Mouse (Mus musculus) megakaryocyte, embryonic 14.5 days (primary cell): ENCODE data around the gene Palm3. TPM values are rescaled to one million over a fixed set of nuclear protein-coding genes. Genes with fewer than 3 reads are reported as not detected.

Source experiments
- H3K27me3 ChIP-seq: replicated peaks from 2 replicates; pipeline ENCODE3; 2012; ENCODE audit warnings: inconsistent platforms
- H3K36me3 ChIP-seq: replicated peaks from 2 replicates; pipeline ENCODE3; 2012; ENCODE audit warnings: low read length, inconsistent platforms, mixed read lengths
- H3K4me1 ChIP-seq: 2 replicates; pipeline ENCODE4 v1.6.1; 2012; ENCODE audit warnings: inconsistent platforms
- H3K4me3 ChIP-seq: replicated peaks from 2 replicates; pipeline ENCODE3; 2012; ENCODE audit warnings: moderate library complexity, mild to moderate bottlenecking, inconsistent platforms
- H3K9me3 ChIP-seq: 2 replicates; pipeline ENCODE4 v1.6.1; 2012; ENCODE audit warnings: inconsistent platforms
- FLI1 ChIP-seq: IDR thresholded peaks from 2 replicates; pipeline ENCODE4 v1.6.1; 2012; ENCODE audit warnings: low read length, inconsistent platforms, mixed read lengths
- GATA1 ChIP-seq: IDR thresholded peaks from 3 replicates; pipeline ENCODE4 v1.6.1; 2012; ENCODE audit warnings: mixed read lengths, low read length, inconsistent platforms, borderline replicate concordance
- polyA plus RNA-seq: library from polyadenylated mRNA; stranded (reverse); fragments of >175 nt; gene quantifications from 2 replicates; pipeline ENCODE4 v1.2.3, GENCODE M21; 2012; ENCODE audit warnings: low replicate concordance; ENCODE audit not compliant: insufficient read depth

The Palm3 gene
- polyA plus RNA-seq, 1 experiment, result not detected

DNA sequence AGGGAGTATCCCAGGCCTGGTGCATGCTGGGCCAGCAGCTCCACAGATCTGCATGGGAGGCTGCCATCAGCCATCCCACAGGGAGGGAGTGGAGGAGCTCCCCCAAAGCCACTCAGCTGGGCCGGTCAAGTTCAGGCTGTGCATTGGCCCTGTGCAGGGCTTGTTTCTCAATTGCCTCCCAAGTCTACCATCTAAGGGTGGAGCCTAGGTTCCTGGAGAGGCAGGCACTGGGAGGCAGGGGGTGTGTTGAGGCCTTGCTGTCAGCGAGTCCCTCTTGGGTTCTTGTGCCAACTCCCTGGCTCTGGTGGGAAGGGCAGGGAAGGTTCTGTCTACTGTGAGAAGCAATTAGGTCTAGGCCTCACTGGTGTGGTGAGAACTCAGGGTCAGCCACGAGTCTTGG is 50.6 kb downstream of the Palm3 start:
- Histone ChIP-seq H3K4me3 (peak overlapping the region; percentile 2), H3K9me3 (no peaks in the 10 kb centered on the region), H3K27me3 (no peaks in the 10 kb centered on the region), H3K36me3 (peaks cover 38% of the 10 kb centered on the region), H3K4me1 (peaks cover 94% of the 10 kb centered on the region)
- TF ChIP-seq FLI1 (no peak), GATA1 (no peak)

DNA sequence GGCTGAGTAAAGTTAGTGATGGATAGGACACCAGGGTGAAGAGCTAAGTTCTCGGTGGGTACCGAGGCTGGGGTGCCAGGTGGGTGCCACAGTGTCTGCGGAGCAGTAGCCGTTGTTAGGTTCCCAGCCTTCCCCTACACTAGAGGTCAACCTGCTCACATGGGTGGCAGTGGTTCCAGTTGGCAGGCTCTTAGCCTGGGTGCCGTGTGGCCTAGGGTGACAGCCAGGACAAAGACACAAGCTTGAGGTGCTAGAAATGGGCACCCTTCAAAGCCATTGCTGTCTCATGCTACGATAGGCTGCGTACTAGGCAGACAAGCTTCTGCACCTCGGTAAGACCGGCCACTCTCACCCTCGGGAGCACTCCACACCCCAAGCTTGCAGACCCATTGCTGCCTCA is 51.0 kb downstream of the Palm3 start:
- Histone ChIP-seq H3K27me3 (no peaks in the 10 kb centered on the region), H3K4me1 (peaks cover 98% of the 10 kb centered on the region), H3K9me3 (no peaks in the 10 kb centered on the region), H3K4me3 (peak overlapping the region; percentile 14), H3K36me3 (peaks cover 42% of the 10 kb centered on the region)
- TF ChIP-seq FLI1 (no peak), GATA1 (no peak)

DNA sequence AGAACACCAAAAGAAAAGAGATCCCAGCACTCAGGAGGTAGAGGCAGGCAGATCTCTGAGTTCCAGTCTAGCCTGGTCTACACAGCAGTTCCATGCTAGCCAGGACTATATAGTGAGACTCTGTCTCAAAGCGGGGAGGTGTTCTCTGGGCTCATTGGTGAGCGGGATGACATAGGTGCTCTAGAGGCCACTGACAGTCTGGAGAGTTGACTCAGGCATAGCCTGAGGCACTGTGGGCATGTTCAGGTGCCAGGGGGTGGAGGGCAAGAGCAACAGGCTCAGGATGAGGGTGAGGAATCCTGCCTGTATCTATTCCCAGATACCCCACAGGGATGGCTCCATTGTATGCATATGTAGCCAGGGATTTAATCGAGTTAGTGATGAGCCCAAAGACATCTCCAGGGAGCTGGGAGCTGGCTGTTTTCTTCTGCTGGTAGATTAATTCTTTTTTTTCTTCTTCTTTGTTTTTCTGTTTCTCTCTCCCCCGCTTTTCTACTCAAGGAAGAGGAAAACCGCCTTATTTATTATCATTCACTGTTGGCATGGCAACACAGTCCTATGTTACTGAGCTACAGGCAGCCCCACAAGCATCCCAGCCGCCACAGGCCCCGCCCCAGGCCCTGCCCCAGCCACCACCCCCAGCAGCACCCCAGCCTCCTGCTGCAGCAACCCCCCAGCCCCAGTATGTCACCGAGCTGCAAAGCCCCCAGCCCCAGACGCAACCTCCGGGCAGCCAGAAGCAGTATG is 52.1 kb downstream of the Palm3 start:
- Histone ChIP-seq H3K36me3 (peaks cover 51% of the 10 kb centered on the region), H3K9me3 (no peaks in the 10 kb centered on the region), H3K4me1 (peaks cover 89% of the 10 kb centered on the region), H3K27me3 (no peaks in the 10 kb centered on the region), H3K4me3 (no peak overlapping the region)
- TF ChIP-seq FLI1, result no peak
- TF ChIP-seq GATA1, result no peak

DNA sequence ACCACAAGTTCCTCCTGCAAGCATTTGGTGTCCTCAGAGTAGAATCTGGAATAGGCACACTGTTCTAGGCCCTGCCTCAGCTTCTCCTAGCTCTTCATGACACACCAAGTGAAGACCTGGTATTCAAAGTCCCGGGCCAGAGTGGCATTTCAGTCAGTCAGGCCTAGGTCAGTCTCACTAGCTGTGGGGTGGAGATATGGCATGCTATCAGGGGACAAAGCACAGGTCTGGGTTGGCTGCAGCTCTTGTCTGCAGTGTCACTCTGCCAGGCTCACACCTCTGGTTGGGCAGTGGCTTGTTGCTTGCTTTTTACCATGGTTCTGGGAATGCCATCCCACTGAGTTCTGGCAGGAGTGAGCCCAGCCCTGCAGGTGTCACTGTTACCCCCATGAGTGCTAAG is 55.1 kb downstream of the Palm3 start:
- Histone ChIP-seq H3K36me3 (peaks cover 80% of the 10 kb centered on the region), H3K4me3 (no peak overlapping the region), H3K9me3 (no peaks in the 10 kb centered on the region), H3K27me3 (no peaks in the 10 kb centered on the region), H3K4me1 (peaks cover 59% of the 10 kb centered on the region)
- TF ChIP-seq GATA1, result no peak
- TF ChIP-seq FLI1, result no peak

DNA sequence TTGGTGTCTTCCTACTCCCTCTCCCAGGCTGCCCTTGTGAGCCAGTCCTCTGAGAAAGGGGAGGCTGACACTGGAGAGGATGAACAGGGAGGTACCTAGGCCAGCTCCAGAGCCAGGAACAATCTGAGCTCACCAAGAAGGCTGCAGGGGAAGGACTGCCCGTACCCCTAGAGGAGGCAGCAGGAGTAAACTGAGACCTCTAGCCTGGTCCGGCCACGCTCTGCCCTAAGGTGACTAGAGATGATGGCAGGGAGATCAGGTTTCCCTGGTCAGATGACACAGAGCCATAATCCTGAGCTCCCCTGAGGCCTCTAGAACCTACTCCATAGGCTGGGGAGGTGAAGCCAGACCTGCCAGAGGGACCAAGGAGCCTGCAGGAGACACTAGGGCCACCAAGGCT is 55.6 kb downstream of the Palm3 start:
- peaks cover 83% of the 10 kb centered on the region for H3K36me3 ChIP-seq
- TF ChIP-seq GATA1, result no peak
- no peak for TF ChIP-seq FLI1
- H3K9me3 ChIP-seq, result no peaks in the 10 kb centered on the region
- peaks cover 55% of the 10 kb centered on the region for H3K4me1 ChIP-seq
- no peak overlapping the region for H3K4me3 ChIP-seq
- H3K27me3 ChIP-seq, result no peaks in the 10 kb centered on the region

DNA sequence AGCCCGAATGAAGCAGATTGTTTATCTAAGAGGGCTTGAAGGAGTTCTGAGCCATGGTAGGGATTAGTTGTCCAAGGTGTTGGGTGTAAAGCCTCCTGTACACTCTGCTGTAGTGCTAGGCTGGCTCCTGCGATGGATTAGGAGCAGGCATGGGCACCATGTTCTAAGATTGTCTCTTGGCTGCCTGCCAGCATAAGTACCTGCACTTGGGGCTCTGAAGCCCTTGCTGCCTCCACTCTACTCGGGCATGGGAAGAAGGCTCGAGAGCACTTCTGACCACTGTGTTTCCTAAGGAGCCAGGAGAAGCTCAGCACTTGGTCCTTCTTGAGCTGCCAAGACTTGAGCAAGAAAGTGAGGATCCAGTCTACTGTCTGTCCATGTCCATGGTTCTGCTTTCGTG is 57.9 kb downstream of the Palm3 start:
- no peak overlapping the region for H3K4me3 ChIP-seq
- H3K4me1 ChIP-seq, result peaks cover 31% of the 10 kb centered on the region
- no peaks in the 10 kb centered on the region for H3K27me3 ChIP-seq
- no peaks in the 10 kb centered on the region for H3K9me3 ChIP-seq
- TF ChIP-seq FLI1, result no peak
- no peak for TF ChIP-seq GATA1
- peaks cover 96% of the 10 kb centered on the region for H3K36me3 ChIP-seq

Other genes with a start within 250 kb of the Palm3 start
- 6.8 and 10.5 TPM in 2 replicates for gene Adgrl1, start 121.4 kb upstream of the Palm3 start, polyA plus RNA-seq
- gene Gm10644, start 66.3 kb upstream of the Palm3 start, polyA plus RNA-seq, result not detected in 2 replicates
- 38.1 and 95.4 TPM in 2 replicates for gene Asf1b, start 66.0 kb upstream of the Palm3 start, polyA plus RNA-seq
- gene Prkaca, start 48.5 kb upstream of the Palm3 start, polyA plus RNA-seq, result 25.3 and 30.8 TPM in 2 replicates
- 72.0 and 104 TPM in 2 replicates for gene Samd1, start 23.8 kb upstream of the Palm3 start, polyA plus RNA-seq
- 0.75 and 2.7 TPM in 2 replicates for gene 1700067K01Rik, start 20.0 kb upstream of the Palm3 start, polyA plus RNA-seq
- gene 2210011C24Rik, start 9.3 kb upstream of the Palm3 start, polyA plus RNA-seq, result not detected in 2 replicates
- 7.7 and 7.9 TPM in 2 replicates for gene Il27ra, start 21.1 kb downstream of the Palm3 start, polyA plus RNA-seq
- 0.31 TPM in 1 of 2 replicates, not detected in the other for gene Rln3, start 23.5 kb downstream of the Palm3 start, polyA plus RNA-seq
- gene Gm10643, start 43.7 kb downstream of the Palm3 start, polyA plus RNA-seq, result not detected in 2 replicates
- 35.9 and 36.0 TPM in 2 replicates for gene Rfx1, start 45.4 kb downstream of the Palm3 start, polyA plus RNA-seq
- 28.7 and 79.3 TPM in 2 replicates for gene Dcaf15, start 83.3 kb downstream of the Palm3 start, polyA plus RNA-seq
- gene Podnl1, start 104.5 kb downstream of the Palm3 start, polyA plus RNA-seq, result 0.75 TPM in 1 of 2 replicates, not detected in the other
- 28.0 and 32.7 TPM in 2 replicates for gene Cc2d1a, start 126.5 kb downstream of the Palm3 start, polyA plus RNA-seq
- gene 4930432K21Rik, start 126.6 kb downstream of the Palm3 start, polyA plus RNA-seq, result 0.72 TPM in 1 of 2 replicates, not detected in the other
- 0.87 TPM in 1 of 2 replicates, not detected in the other for gene Nanos3, start 163.7 kb downstream of the Palm3 start, polyA plus RNA-seq
- gene Zswim4, start 215.6 kb downstream of the Palm3 start, polyA plus RNA-seq, result 14.1 and 16.0 TPM in 2 replicates
- 80.4 and 326 TPM in 2 replicates for gene D8Ertd738e, start 228.2 kb downstream of the Palm3 start, polyA plus RNA-seq
- 106 and 208 TPM in 2 replicates for gene Mri1, start 235.9 kb downstream of the Palm3 start, polyA plus RNA-seq
- gene Ccdc130, start 248.9 kb downstream of the Palm3 start, polyA plus RNA-seq, result 4.8 and 20.9 TPM in 2 replicates